Mouse (Mus musculus) left cerebral cortex, postnatal 4 days (tissue): ENCODE measurements around the gene 4921539E11Rik. TPM values are rescaled to one million over a fixed set of nuclear protein-coding genes. Genes with fewer than 3 reads are reported as not detected.

ENCODE experiments used
- total RNA-seq, 2 experiments: library from RNA; stranded (reverse); gene quantifications; 2 replicates each; pipeline ENCODE4 v1.2.3; 2021

Gene 4921539E11Rik
- total RNA-seq, 2 experiments from 2014 or later = not detected

Other genes with a start within 250 kb of the 4921539E11Rik start
- 10 to 100 TPM; 49.1 to 59.0 TPM for gene Mier1, start 176.5 kb downstream of the 4921539E11Rik start, total RNA-seq
- 10 to 100 TPM; 10.9 TPM for gene Wdr78, start 176.3 kb downstream of the 4921539E11Rik start, total RNA-seq
- 10 to 100 TPM; 10.2 to 10.9 TPM for gene Slc35d1, start 75.7 kb downstream of the 4921539E11Rik start, total RNA-seq
- gene Oma1, start 22.9 kb upstream of the 4921539E11Rik start, total RNA-seq = 1 to 10 TPM; 9.1 to 9.3 TPM